Mouse (Mus musculus) monocyte, adult 5-6 weeks (primary cell): ENCODE measurements around the gene Ass1. TPM values are rescaled to one million over a fixed set of nuclear protein-coding genes. Genes with fewer than 3 reads are reported as not detected.

Experiments used
- ATAC-seq: fragments of 153-309, 156-312 bp; replicated peaks from 2 replicates; pipeline ENCODE4 v1.8.0; 2017; ENCODE audit warnings: mild to moderate bottlenecking; ENCODE audit not compliant: low TSS enrichment, insufficient number of reproducible peaks, severe bottlenecking, poor library complexity, low FRiP score
- total RNA-seq: library from RNA; stranded (forward); fragments of 200-1000, 200-491, 200-594 nt; gene quantifications from 3 replicates; pipeline ENCODE4 v1.2.3, GENCODE M21; 2017

The Ass1 gene
- total RNA-seq, 1 experiment from 2014 or later = 13.5 TPM

GRCm38 (mm10) chr2:31474686-31475085, 4.7 kb downstream of the Ass1 start:
- no peak for ATAC-seq

- ATAC-seq = no peak
These were observed 6.3 kb downstream of the Ass1 start for GRCm38 (mm10) chr2:31476107-31476820.

GRCm38 (mm10) chr2:31477234-31478161, 7.5 kb downstream of the Ass1 start:
- ATAC-seq = no peak

- ATAC-seq = peak; percentile 74
These were observed 13.0 kb downstream of the Ass1 start for GRCm38 (mm10) chr2:31482914-31483575.

DNA sequence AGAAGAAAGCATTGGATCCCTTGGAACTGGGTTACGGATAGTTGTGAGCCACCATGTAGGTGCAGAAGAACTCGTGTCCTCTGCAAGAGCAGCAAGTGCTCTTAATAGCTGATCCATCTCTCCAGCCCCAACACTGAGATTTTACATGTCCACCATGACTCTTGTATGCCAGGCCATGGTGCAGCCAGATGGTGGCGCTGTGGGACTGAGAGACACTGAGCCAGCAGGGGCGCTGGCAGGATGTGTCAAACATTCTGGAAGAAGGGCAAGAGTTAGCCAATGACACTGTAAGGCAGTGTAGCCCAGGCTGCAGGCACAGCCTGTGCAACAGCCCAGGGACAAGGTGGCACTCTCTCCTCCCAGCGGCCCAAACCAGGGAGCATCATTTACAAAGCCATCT, 14.2 kb downstream of the Ass1 start:
- ATAC-seq = 0 out of 2 replicates have a peak, but pooled peaks have one; percentile 2

DNA sequence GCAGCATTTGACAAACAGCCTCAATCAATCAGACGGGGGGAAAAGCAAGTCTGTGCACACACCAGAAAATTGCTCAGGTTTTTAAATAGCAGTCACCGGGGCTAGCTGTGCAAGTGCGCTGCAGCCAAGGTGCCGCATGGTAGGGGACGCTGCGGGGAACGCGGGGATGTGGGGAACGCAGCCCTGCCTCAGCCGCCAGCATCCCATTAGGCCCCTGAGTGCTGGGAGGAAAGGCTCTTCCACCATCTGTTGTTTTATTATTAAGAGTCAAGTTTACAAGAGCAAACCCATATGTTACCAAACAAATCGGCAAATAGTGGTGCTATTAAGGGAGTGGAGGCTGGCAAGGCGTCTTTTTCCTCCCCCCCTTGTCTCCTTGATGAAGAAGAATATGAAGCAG, 19.2 kb downstream of the Ass1 start:
- no peak for ATAC-seq

DNA sequence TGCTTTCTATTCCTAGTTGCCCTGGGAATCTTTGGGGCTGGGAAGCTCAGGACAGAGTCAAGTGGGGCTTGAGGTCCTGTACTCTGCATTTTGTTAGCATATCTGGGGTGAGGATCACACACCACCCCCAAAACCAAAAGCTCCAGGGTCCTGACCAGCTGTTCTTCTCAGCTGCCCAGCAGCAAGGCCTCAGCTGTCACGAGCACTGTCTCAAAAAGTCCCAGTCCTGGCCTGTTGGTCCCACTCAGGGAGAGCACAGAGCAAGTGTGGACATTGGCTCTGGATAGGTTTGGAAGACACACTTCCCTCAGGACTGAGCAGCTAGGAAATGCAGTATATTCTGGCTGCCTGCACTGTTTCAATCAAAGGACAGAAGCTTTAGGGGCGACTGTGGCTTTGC, 20.5 kb downstream of the Ass1 start:
- ATAC-seq = no peak

DNA sequence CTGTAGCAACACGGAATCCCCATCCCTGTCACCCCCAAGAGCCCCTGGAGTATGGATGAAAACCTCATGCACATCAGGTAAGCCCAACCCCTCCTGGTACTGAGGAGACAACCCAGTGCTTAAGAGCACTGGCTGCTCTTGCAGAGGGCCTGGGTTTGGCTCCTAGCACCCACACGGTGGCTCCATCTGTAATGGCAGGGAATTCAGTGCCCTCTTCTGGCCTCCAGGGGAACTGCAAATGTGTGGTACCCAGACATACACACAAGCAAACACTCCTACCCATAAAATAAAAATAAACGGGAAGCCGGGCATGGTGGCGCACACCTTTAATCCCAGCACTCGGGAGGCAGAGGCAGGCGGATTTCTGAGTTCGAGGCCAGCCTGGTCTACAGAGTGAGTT, 22.3 kb downstream of the Ass1 start:
- no peak for ATAC-seq

- no peak for ATAC-seq
These were observed 23.2 kb downstream of the Ass1 start for GRCm38 (mm10) chr2:31493243-31493642.

DNA sequence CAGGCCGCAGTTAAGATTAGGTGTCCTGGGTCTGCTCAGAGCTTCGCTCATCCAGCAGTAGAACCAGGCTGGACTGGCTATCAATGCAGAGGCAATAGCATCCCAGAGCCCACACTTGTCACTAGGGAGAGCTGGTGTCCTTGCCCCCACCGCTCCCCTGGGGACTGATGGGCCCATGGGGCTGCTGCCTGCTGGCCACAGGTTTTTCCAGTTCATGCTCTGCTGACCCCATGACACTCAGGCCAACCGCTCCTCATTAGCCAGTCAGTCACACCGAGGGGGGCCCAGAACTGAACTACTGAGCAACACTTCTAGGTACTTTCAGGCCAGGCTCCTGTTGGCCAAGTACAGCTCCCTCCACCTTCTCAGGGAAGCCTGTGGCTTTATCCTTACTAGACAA, 24.3 kb downstream of the Ass1 start:
- no peak for ATAC-seq

DNA sequence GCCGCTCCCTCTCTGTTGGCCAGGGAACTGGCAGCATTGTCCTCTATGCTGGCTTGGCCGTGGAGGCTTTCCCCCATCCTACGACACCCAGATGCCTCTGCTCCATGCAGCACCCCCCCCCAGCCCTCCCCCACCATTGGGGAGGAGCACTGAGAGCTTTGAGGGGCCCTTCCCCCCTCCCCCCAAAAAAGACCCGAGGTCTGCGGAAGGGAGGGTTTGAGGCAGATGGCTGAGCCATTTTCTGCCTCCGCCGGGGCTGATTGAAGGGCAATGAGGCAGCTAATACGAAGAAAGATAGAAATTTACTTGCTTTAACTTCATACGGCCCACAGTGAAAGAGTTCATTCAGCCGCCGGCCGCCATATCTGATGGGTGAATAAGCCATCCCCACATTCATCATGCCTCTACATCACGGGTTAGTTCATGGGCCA, 25.1 kb downstream of the Ass1 start:
- ATAC-seq = no peak

- no peak for ATAC-seq
These were observed 26.1 kb downstream of the Ass1 start for GRCm38 (mm10) chr2:31496141-31496540.

GRCm38 (mm10) chr2:31497113-31497512, 27.1 kb downstream of the Ass1 start:
- no peak for ATAC-seq

- no peak for ATAC-seq
These were observed 27.6 kb downstream of the Ass1 start for GRCm38 (mm10) chr2:31497635-31498034.

- ATAC-seq = no peak
These were observed 29.6 kb downstream of the Ass1 start for GRCm38 (mm10) chr2:31499327-31500291.

DNA sequence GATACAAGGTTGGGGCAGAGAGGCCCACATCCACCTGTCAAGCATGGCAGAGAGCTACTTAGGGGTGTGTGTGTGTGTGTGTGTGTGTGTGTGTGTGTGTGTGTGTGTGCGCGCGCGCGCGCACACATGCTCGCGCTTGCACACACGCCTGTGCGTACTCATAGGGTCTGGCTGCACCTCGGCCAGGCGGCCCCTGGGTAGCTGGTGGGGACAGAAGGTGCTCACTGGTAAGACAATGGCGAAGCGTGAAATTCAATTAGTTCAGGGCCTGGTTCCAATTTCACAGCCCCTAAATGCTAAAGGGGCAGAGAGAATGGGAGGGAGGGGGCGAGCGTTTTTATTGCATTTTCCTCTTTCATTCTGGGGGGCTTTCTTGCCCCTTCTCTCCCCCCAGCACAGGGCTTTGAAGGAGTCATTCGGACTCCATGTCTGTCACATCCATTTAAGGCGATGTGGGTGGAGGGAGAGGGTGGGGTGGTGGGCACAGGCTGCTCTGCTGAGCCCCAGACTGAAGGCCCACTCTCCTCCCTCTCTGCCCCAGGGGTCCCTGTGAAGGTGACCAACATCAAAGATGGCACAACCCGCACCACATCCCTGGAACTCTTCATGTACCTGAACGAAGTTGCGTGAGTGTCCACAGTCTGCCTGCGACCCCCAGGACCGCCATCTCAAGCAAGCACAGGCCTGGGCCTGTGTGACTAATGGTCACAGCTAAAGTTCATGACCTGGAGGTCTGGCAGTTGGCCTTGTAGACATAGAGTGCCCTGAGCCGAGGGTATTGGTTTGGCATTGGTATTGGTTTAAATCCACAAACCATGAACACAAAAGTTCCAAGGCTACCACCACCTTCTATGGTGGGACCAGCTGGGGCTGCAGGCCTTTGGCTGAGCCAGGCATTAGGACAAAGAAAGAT, 30.5 kb downstream of the Ass1 start:
- ATAC-seq = no peak

- no peak for ATAC-seq
These were observed 31.6 kb downstream of the Ass1 start for GRCm38 (mm10) chr2:31501448-31502130.
